Mouse (Mus musculus) limb, embryonic 13.5 days (tissue): Measurements from ENCODE around the gene Fstl4. TPM values are rescaled to one million over a fixed set of nuclear protein-coding genes. Genes with fewer than 3 reads are reported as not detected.

Experiments used
- ATAC-seq: fragments of 200-750 bp; cut with Nextera tagmentation; 2 replicates; pipeline ENCODE4 v1.8.0; 2017; ENCODE audit warnings: low read depth, moderate number of reproducible peaks, moderate TSS enrichment; ENCODE audit not compliant: low FRiP score
- H3K27ac ChIP-seq: fragments of 300-500 bp; sonication (generic); 2 replicates; pipeline ENCODE4 v1.5.1; 2015; ENCODE audit warnings: inconsistent platforms, mild to moderate bottlenecking, moderate library complexity
- H3K27me3 ChIP-seq: fragments of 300-500 bp; sonication (generic); 2 replicates; pipeline ENCODE4 v1.6.1; 2015; ENCODE audit warnings: mild to moderate bottlenecking, inconsistent platforms
- H3K36me3 ChIP-seq: fragments of 300-500 bp; sonication (generic); 2 replicates; pipeline ENCODE4 v1.6.1; 2015; ENCODE audit warnings: inconsistent platforms, mild to moderate bottlenecking, moderate library complexity
- H3K4me1 ChIP-seq: fragments of 300-500 bp; sonication (generic); 2 replicates; pipeline ENCODE4 v1.6.1; 2015; ENCODE audit warnings: inconsistent platforms
- H3K4me2 ChIP-seq: fragments of 300-500 bp; sonication (generic); replicated peaks from 2 replicates; pipeline ENCODE4 v1.6.1; 2015; ENCODE audit warnings: inconsistent platforms, mild to moderate bottlenecking, moderate library complexity
- H3K4me3 ChIP-seq: fragments of 300-500 bp; sonication (generic); 2 replicates; pipeline ENCODE4 v1.5.1; 2015; ENCODE audit warnings: moderate library complexity, mild to moderate bottlenecking, inconsistent platforms
- H3K9ac ChIP-seq: fragments of 300-500 bp; sonication (generic); 2 replicates; pipeline ENCODE4 v1.6.1; 2015; ENCODE audit warnings: mild to moderate bottlenecking, inconsistent platforms
- H3K9me3 ChIP-seq: fragments of 300-500 bp; sonication (generic); 2 replicates; pipeline ENCODE4 v1.6.1; 2016; ENCODE audit warnings: inconsistent platforms
- WGBS: fragments of 180-500 bp; shearing (Covaris S2); methylation state at CpG from one replicate; pipeline ENCODE4 v1.1.7; 2015; 5-methylcytosine and 5-hydroxymethylcytosine counted together
- polyA plus RNA-seq: library from polyadenylated mRNA; unstranded; fragments of >200 nt; fragmentation: Nextera tagmentation; extraction: Ambion mirVana; gene quantifications from 2 replicates; pipeline ENCODE4 v1.2.1, GENCODE M21; 2015

Fstl4 gene
- polyA plus RNA-seq, 1 experiment from 2014 or later, result 2.8 TPM

GRCm38 (mm10) chr11:53032336-53032735 is 267.9 kb downstream of the Fstl4 start:
- H3K4me3 ChIP-seq, result no peak overlapping the region
- no peak overlapping the region for H3K4me2 ChIP-seq
- no peaks in the 10 kb centered on the region for H3K36me3 ChIP-seq
- 30% methylated on average over 4 of the region's 4 CpGs for WGBS
- H3K4me1 ChIP-seq, result peaks cover 8% of the 10 kb centered on the region; the same call in 1 of the 2 replicates
- no peaks in the 10 kb centered on the region for H3K9me3 ChIP-seq
- ATAC-seq, result no peak
- H3K27ac ChIP-seq, result no peak overlapping the region
- H3K27me3 ChIP-seq, result peaks cover 9% of the 10 kb centered on the region
- H3K9ac ChIP-seq, result no peak overlapping the region

- H3K4me1 ChIP-seq, result peaks cover 8% of the 10 kb centered on the region; the same call in 1 of the 2 replicates
- no peak overlapping the region for H3K9ac ChIP-seq
- no peaks in the 10 kb centered on the region for H3K36me3 ChIP-seq
- H3K27ac ChIP-seq, result no peak overlapping the region
- peaks cover 12% of the 10 kb centered on the region; the same call in 1 of the 2 replicates for H3K27me3 ChIP-seq
- no peaks in the 10 kb centered on the region for H3K9me3 ChIP-seq
- no peak for ATAC-seq
- H3K4me3 ChIP-seq, result no peak overlapping the region
- WGBS, result 85% methylated on average over 7 of the region's 7 CpGs
- H3K4me2 ChIP-seq, result no peak overlapping the region
Measured at GRCm38 (mm10) chr11:53035414-53035813, 271.0 kb downstream of the Fstl4 start.

GRCm38 (mm10) chr11:53046850-53047249 is 282.4 kb downstream of the Fstl4 start:
- 57% methylated on average over 6 of the region's 6 CpGs for WGBS
- no peaks in the 10 kb centered on the region for H3K27me3 ChIP-seq
- H3K4me1 ChIP-seq, result peaks cover 9% of the 10 kb centered on the region
- no peaks in the 10 kb centered on the region for H3K36me3 ChIP-seq
- no peak overlapping the region for H3K27ac ChIP-seq
- ATAC-seq, result no peak
- no peaks in the 10 kb centered on the region for H3K9me3 ChIP-seq
- no peak overlapping the region for H3K9ac ChIP-seq
- H3K4me3 ChIP-seq, result no peak overlapping the region
- H3K4me2 ChIP-seq, result no peak overlapping the region

GRCm38 (mm10) chr11:53054151-53054550 is 289.7 kb downstream of the Fstl4 start:
- H3K4me1 ChIP-seq, result peaks cover 25% of the 10 kb centered on the region
- no peaks in the 10 kb centered on the region for H3K9me3 ChIP-seq
- H3K4me3 ChIP-seq, result no peak overlapping the region
- no peak overlapping the region for H3K4me2 ChIP-seq
- no peak for ATAC-seq
- H3K36me3 ChIP-seq, result no peaks in the 10 kb centered on the region
- peaks cover 8% of the 10 kb centered on the region; the same call in 1 of the 2 replicates for H3K27me3 ChIP-seq
- 46% methylated on average over 5 of the region's 5 CpGs for WGBS
- H3K27ac ChIP-seq, result no peak overlapping the region
- no peak overlapping the region for H3K9ac ChIP-seq

- 89% methylated on average over 6 of the region's 6 CpGs for WGBS
- Histone ChIP-seq H3K36me3 (no peaks in the 10 kb centered on the region), H3K4me2 (no peak overlapping the region), H3K9me3 (no peaks in the 10 kb centered on the region), H3K9ac (no peak overlapping the region), H3K27me3 (peaks cover 8% of the 10 kb centered on the region; the same call in 1 of the 2 replicates), H3K27ac (no peak overlapping the region), H3K4me3 (no peak overlapping the region), H3K4me1 (peaks cover 40% of the 10 kb centered on the region)
- no peak for ATAC-seq
Measured at GRCm38 (mm10) chr11:53055896-53056295, 291.5 kb downstream of the Fstl4 start.

- no peak for ATAC-seq
- Histone ChIP-seq H3K9ac (no peak overlapping the region), H3K9me3 (no peaks in the 10 kb centered on the region), H3K27me3 (peaks cover 10% of the 10 kb centered on the region), H3K36me3 (no peaks in the 10 kb centered on the region), H3K4me2 (no peak overlapping the region), H3K4me1 (peaks cover 46% of the 10 kb centered on the region), H3K27ac (no peak overlapping the region), H3K4me3 (no peak overlapping the region)
- 78% methylated on average over 6 of the region's 6 CpGs for WGBS
Measured at GRCm38 (mm10) chr11:53056781-53057180, 292.3 kb downstream of the Fstl4 start.

- H3K9me3 ChIP-seq, result no peaks in the 10 kb centered on the region
- ATAC-seq, result no peak
- H3K4me3 ChIP-seq, result no peak overlapping the region
- H3K36me3 ChIP-seq, result no peaks in the 10 kb centered on the region
- H3K4me2 ChIP-seq, result peak overlapping the region; percentile 38
- peaks cover 11% of the 10 kb centered on the region for H3K27me3 ChIP-seq
- H3K9ac ChIP-seq, result no peak overlapping the region
- H3K27ac ChIP-seq, result peak overlapping the region; percentile 22; the same call in 1 of the 2 replicates
- WGBS, result 77% methylated on average over 17 of the region's 17 CpGs
- H3K4me1 ChIP-seq, result peaks cover 48% of the 10 kb centered on the region
Measured at GRCm38 (mm10) chr11:53057821-53058553, 293.6 kb downstream of the Fstl4 start.

GRCm38 (mm10) chr11:53058557-53058956 is 294.1 kb downstream of the Fstl4 start:
- 5% methylated on average over 7 of the region's 7 CpGs for WGBS
- peak overlapping the region; percentile 25; the same call in 1 of the 2 replicates for H3K9ac ChIP-seq
- peak overlapping the region; percentile 22; the same call in 1 of the 2 replicates for H3K27ac ChIP-seq
- H3K27me3 ChIP-seq, result peaks cover 13% of the 10 kb centered on the region
- peak; percentile 53; the same call in 1 of the 2 replicates for ATAC-seq
- no peaks in the 10 kb centered on the region for H3K36me3 ChIP-seq
- H3K4me2 ChIP-seq, result peak overlapping the region; percentile 38
- H3K9me3 ChIP-seq, result no peaks in the 10 kb centered on the region
- H3K4me1 ChIP-seq, result peaks cover 50% of the 10 kb centered on the region
- no peak overlapping the region for H3K4me3 ChIP-seq

- H3K4me1 ChIP-seq, result peaks cover 34% of the 10 kb centered on the region
- no peak overlapping the region for H3K9ac ChIP-seq
- ATAC-seq, result peak; percentile 35; the same call in 1 of the 2 replicates
- no peak overlapping the region for H3K4me3 ChIP-seq
- 43% methylated on average over 14 of the region's 14 CpGs for WGBS
- no peaks in the 10 kb centered on the region for H3K36me3 ChIP-seq
- H3K4me2 ChIP-seq, result no peak overlapping the region
- peaks cover 58% of the 10 kb centered on the region for H3K27me3 ChIP-seq
- H3K27ac ChIP-seq, result peak overlapping the region; percentile 33; the same call in 1 of the 2 replicates
- H3K9me3 ChIP-seq, result no peaks in the 10 kb centered on the region
Measured at GRCm38 (mm10) chr11:53067699-53068478, 303.5 kb downstream of the Fstl4 start.

- Histone ChIP-seq H3K4me3 (no peak overlapping the region), H3K9me3 (no peaks in the 10 kb centered on the region), H3K27me3 (peaks cover 57% of the 10 kb centered on the region), H3K9ac (no peak overlapping the region), H3K4me1 (peaks cover 32% of the 10 kb centered on the region), H3K4me2 (no peak overlapping the region; the same call in 1 of the 2 replicates), H3K27ac (no peak overlapping the region), H3K36me3 (no peaks in the 10 kb centered on the region)
- peak; percentile 66 for ATAC-seq
- 42% methylated on average over 16 of the region's 16 CpGs for WGBS
Measured at GRCm38 (mm10) chr11:53068479-53069065, 304.1 kb downstream of the Fstl4 start.

GRCm38 (mm10) chr11:53069751-53070150 is 305.3 kb downstream of the Fstl4 start:
- Histone ChIP-seq H3K36me3 (no peaks in the 10 kb centered on the region), H3K4me2 (no peak overlapping the region), H3K9ac (no peak overlapping the region), H3K27me3 (peaks cover 48% of the 10 kb centered on the region), H3K4me3 (no peak overlapping the region), H3K27ac (no peak overlapping the region), H3K4me1 (peaks cover 32% of the 10 kb centered on the region), H3K9me3 (no peaks in the 10 kb centered on the region)
- WGBS, result 14% methylated on average over 6 of the region's 6 CpGs
- ATAC-seq, result peak; percentile 32; the same call in 1 of the 2 replicates

- no peaks in the 10 kb centered on the region for H3K36me3 ChIP-seq
- H3K9me3 ChIP-seq, result 0 out of 2 replicates have a peak, but pooled peaks cover 2% of the 10 kb centered on the region
- H3K4me1 ChIP-seq, result peaks cover 32% of the 10 kb centered on the region
- H3K27ac ChIP-seq, result no peak overlapping the region
- H3K9ac ChIP-seq, result no peak overlapping the region
- H3K4me3 ChIP-seq, result no peak overlapping the region
- H3K27me3 ChIP-seq, result peaks cover 31% of the 10 kb centered on the region
- ATAC-seq, result no peak
- WGBS, result 81% methylated on average over 1 of the region's 1 CpGs
- H3K4me2 ChIP-seq, result no peak overlapping the region
Measured at GRCm38 (mm10) chr11:53071602-53072001, 307.2 kb downstream of the Fstl4 start.
